Mouse (Mus musculus) lung, postnatal 4 days (tissue): ENCODE data around the gene Zfp708.
"Not testable (repeated sequence)": the region's sequence is repeated elsewhere in the genome, so short reads cannot be mapped to it uniquely, and the experiment has no call there.

Source experiments
- DNase-seq, 2 experiments: peaks; one replicate each; pipeline ENCODE4 v3.0.0; 2021

Gene Zfp708

GRCm38 (mm10) chr13:67097876-67098275 is at the start of gene Zfp708:
Gene Zfp708, minus strand, starts transcription at chr13:67097976.
- no peak for DNase-seq

- peak; percentile 79 to 86 for DNase-seq
These were observed 30.4 kb upstream of the Zfp708 start for GRCm38 (mm10) chr13:67128038-67128721.

GRCm38 (mm10) chr13:67127507-67127906 is 29.7 kb upstream of the Zfp708 start:
- not testable (repeated sequence) for DNase-seq

GRCm38 (mm10) chr13:67124460-67124859 is 26.7 kb upstream of the Zfp708 start:
- no peak for DNase-seq

- DNase-seq: not testable (repeated sequence)
These were observed 23.6 kb upstream of the Zfp708 start, which contains the start of gene Zfp759 for GRCm38 (mm10) chr13:67121360-67121759. Gene Zfp759, plus strand, starts transcription at chr13:67121660.

GRCm38 (mm10) chr13:67116163-67116562 is 18.4 kb upstream of the Zfp708 start, which contains the start of gene Rslcan18:
Gene Rslcan18, minus strand, starts transcription at chr13:67116263.
- DNase-seq: not testable (repeated sequence)

- DNase-seq: no peak
These were observed 15.5 kb upstream of the Zfp708 start for GRCm38 (mm10) chr13:67113287-67113686.

GRCm38 (mm10) chr13:67112096-67112495 is 14.3 kb upstream of the Zfp708 start:
- peak in 1 of 2 experiments; percentile 8 for DNase-seq

- peak in 1 of 2 experiments; percentile 50 for DNase-seq
These were observed 11.0 kb upstream of the Zfp708 start for GRCm38 (mm10) chr13:67108821-67109206.

GRCm38 (mm10) chr13:67108194-67108820 is 10.5 kb upstream of the Zfp708 start, which contains the start of gene Gm28557:
Gene Gm28557, minus strand, starts transcription at chr13:67108604.
- DNase-seq: peak; percentile 85 to 91

GRCm38 (mm10) chr13:67107681-67108080 is 9.9 kb upstream of the Zfp708 start:
- no peak for DNase-seq

GRCm38 (mm10) chr13:67090154-67090553 is 7.6 kb downstream of the Zfp708 start:
- no peak for DNase-seq

GRCm38 (mm10) chr13:67081946-67082345 is 15.8 kb downstream of the Zfp708 start:
- DNase-seq: no peak

GRCm38 (mm10) chr13:67081142-67081713 is 16.5 kb downstream of the Zfp708 start:
- peak; percentile 80 to 84 for DNase-seq

- no peak for DNase-seq
These were observed 20.5 kb downstream of the Zfp708 start for GRCm38 (mm10) chr13:67077244-67077643.

GRCm38 (mm10) chr13:67072786-67073185 is 25.0 kb downstream of the Zfp708 start:
- no peak for DNase-seq

- DNase-seq: no peak
These were observed 32.4 kb downstream of the Zfp708 start for GRCm38 (mm10) chr13:67065386-67065785.

- no peak for DNase-seq
These were observed 35.3 kb downstream of the Zfp708 start for GRCm38 (mm10) chr13:67062427-67062826.

- DNase-seq: peak; percentile 92
These were observed 36.9 kb downstream of the Zfp708 start, which contains the start of gene Zfp712 for GRCm38 (mm10) chr13:67060786-67061358. Gene Zfp712, minus strand, starts transcription at chr13:67061170.

- no peak for DNase-seq
These were observed 37.5 kb downstream of the Zfp708 start for GRCm38 (mm10) chr13:67060161-67060785.
